ENCODE assay signal across 18 mouse cellular contexts in the genomic region with DNA sequence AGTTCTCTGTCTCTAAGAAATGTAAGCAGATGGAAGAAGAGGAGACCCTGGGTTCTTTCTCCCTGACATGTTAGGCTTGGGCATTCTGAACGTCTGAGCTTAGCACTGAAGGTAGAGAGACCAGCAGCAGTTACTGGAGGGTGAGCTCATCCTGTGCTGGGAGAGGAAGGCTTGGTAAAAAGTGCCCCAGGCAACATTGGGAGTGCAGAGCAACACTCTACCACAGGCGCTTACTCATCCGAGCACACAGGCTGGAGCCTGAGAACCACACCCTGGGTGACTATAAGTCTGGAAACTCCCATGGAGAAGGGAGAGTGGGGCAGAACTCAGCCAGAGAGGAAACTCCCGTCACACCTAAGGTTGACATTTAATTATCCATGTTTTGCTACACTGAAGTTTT. TPM values are rescaled to one million over a fixed set of nuclear protein-coding genes. Genes with fewer than 3 reads are reported as not detected.
DNase-seq lines count a peak whose midpoint lies in the region; ATAC-seq and TF ChIP-seq lines count a peak whose summit lies in the region.
"Had no signal": no experiment of that assay in that cellular context is flagged by ENCODE, and none has a peak within 500 bp of the region (broad histone marks: within the 10 kb centered on the region; RNA-seq: fewer than 3 reads in every experiment).

No protein-coding gene starts in this region.

- H3K9me3 ChIP-seq in limb, embryonic 15.5 days, result no peaks in the 10 kb centered on the region
- H3K9me3 ChIP-seq in limb, embryonic 10.5 days (replicated peaks), result no peaks in the 10 kb centered on the region
- no peaks in the 10 kb centered on the region for H3K9me3 ChIP-seq in forebrain, postnatal 0 days (ENCODE audit: low read length)
- H3K9me3 ChIP-seq: embryonic facial prominence, embryonic 12.5 days; G1E; heart, embryonic 13.5 days had no signal

- no peak for TF ChIP-seq CTCF in forebrain, postnatal 0 days (IDR thresholded peaks at IDR 0.05; ENCODE audit: low read depth)

- no peaks in the 10 kb centered on the region for H3K4me1 ChIP-seq in limb, embryonic 15.5 days
- H3K4me1 ChIP-seq in limb, embryonic 10.5 days, result no peaks in the 10 kb centered on the region
- no peaks in the 10 kb centered on the region for H3K4me1 ChIP-seq in forebrain, postnatal 0 days (ENCODE audit: insufficient read depth)
- H3K4me1 ChIP-seq: embryonic facial prominence, embryonic 12.5 days; heart, embryonic 13.5 days had no signal

- H3K9ac ChIP-seq in limb, embryonic 15.5 days, result no peak overlapping the region
- H3K9ac ChIP-seq in forebrain, postnatal 0 days, result no peak overlapping the region
- H3K9ac ChIP-seq: embryonic facial prominence, embryonic 12.5 days; heart, embryonic 13.5 days had no signal

- DNase-seq in limb, embryonic 10.5 days (ENCODE audit: low spot score), result no peak
- DNase-seq in ES-CJ7 (ENCODE audit: low read depth, low spot score) (peak; percentile 23), NIH3T3 (ENCODE audit: low read depth) (peak; percentile 93)
- DNase-seq in heart, postnatal 14 days, result no peak
- no peak for DNase-seq in forebrain, postnatal 0 days
- DNase-seq: adrenal gland, adult 8-10 months; cerebellum, adult 9-11 months; heart, postnatal 4 days; lung, adult 2 months; lung, postnatal 4 days; retina, postnatal 1 day had no signal

- intact Hi-C loops in heart, postnatal 14 days (cut with DNase I), result no loop called here

- 0 out of 2 replicates have a peak, but pooled peaks have one; percentile 69 for ATAC-seq in limb, embryonic 15.5 days (ENCODE audit: insufficient number of reproducible peaks, low FRiP score, low TSS enrichment, low read depth)
- no peak for ATAC-seq in forebrain, postnatal 0 days
- ATAC-seq: hindbrain, embryonic 16.5 days; intestine, postnatal 0 days had no signal

- H3K79me2 ChIP-seq in myocyte (ENCODE audit: control insufficient read depth, insufficient read depth), result no peaks in the 10 kb centered on the region

- H3K27ac ChIP-seq in limb, embryonic 15.5 days, result no peak overlapping the region
- no peak overlapping the region for H3K27ac ChIP-seq in limb, embryonic 10.5 days
- no peak overlapping the region for H3K27ac ChIP-seq in forebrain, postnatal 0 days (ENCODE audit: low read depth, low read length)
- H3K27ac ChIP-seq: embryonic facial prominence, embryonic 12.5 days; heart, embryonic 13.5 days had no signal

- H3K4me3 ChIP-seq in limb, embryonic 15.5 days, result no peak overlapping the region
- no peak overlapping the region for H3K4me3 ChIP-seq in limb, embryonic 10.5 days
- no peak overlapping the region for H3K4me3 ChIP-seq in myocyte
- no peak overlapping the region for H3K4me3 ChIP-seq in forebrain, postnatal 0 days (ENCODE audit: low read depth, low read length)
- H3K4me3 ChIP-seq: embryonic facial prominence, embryonic 12.5 days; heart, embryonic 13.5 days had no signal

- H3K27me3 ChIP-seq in limb, embryonic 15.5 days, result no peaks in the 10 kb centered on the region
- H3K27me3 ChIP-seq in limb, embryonic 10.5 days (ENCODE audit: low read depth, poor library complexity, severe bottlenecking), result no peaks in the 10 kb centered on the region
- no peaks in the 10 kb centered on the region for H3K27me3 ChIP-seq in myocyte (ENCODE audit: control insufficient read depth, insufficient read depth, insufficient read length)
- no peaks in the 10 kb centered on the region for H3K27me3 ChIP-seq in forebrain, postnatal 0 days (ENCODE audit: insufficient read depth, low read length)
- H3K27me3 ChIP-seq: embryonic facial prominence, embryonic 12.5 days; heart, embryonic 13.5 days had no signal

- H3ac ChIP-seq in myocyte (ENCODE audit: control insufficient read depth, insufficient read length), result no peak overlapping the region

- no peak for TF ChIP-seq POLR2A in myocyte (IDR thresholded peaks at IDR 0.05; ENCODE audit: insufficient read length, low read depth)

- WGBS in limb, embryonic 15.5 days, result 57% methylated on average over 4 of the region's 4 CpGs
- 72% methylated on average over 4 of the region's 4 CpGs for WGBS in limb, embryonic 10.5 days
- whole genome bisulfite sequencing in forebrain, postnatal 0 days, result 83% methylated on average over 4 of the region's 4 CpGs

- peaks cover 56% of the 10 kb centered on the region for H3K36me3 ChIP-seq in limb, embryonic 15.5 days
- H3K36me3 ChIP-seq in limb, embryonic 10.5 days, result peaks cover 80% of the 10 kb centered on the region
- H3K36me3 ChIP-seq in myocyte (ENCODE audit: control insufficient read depth, insufficient read depth), result peaks cover 9% of the 10 kb centered on the region
- H3K36me3 ChIP-seq in forebrain, postnatal 0 days (ENCODE audit: insufficient read depth), result peaks cover 41% of the 10 kb centered on the region
- H3K36me3 ChIP-seq: G1E had no signal

- no peak overlapping the region for H3K4me2 ChIP-seq in limb, embryonic 15.5 days
- peak overlapping the region; percentile 35 for H3K4me2 ChIP-seq in myocyte (ENCODE audit: low read depth)
- no peak overlapping the region for H3K4me2 ChIP-seq in forebrain, postnatal 0 days (ENCODE audit: low read depth)
- H3K4me2 ChIP-seq: embryonic facial prominence, embryonic 12.5 days; heart, embryonic 13.5 days had no signal

TF ChIP-seq in myocyte, 11 proteins besides CTCF, POLR2A, EP300 and RAD21:
- TF ChIP-seq MAX (IDR thresholded peaks at IDR 0.05; ENCODE audit: low read depth) (no peak), TCF3 (IDR thresholded peaks at IDR 0.05; ENCODE audit: insufficient read length, low read depth) (no peak), TCF12 (IDR thresholded peaks at IDR 0.05; ENCODE audit: insufficient read depth, poor library complexity, severe bottlenecking) (no peak), CEBPB (IDR thresholded peaks at IDR 0.05; ENCODE audit: insufficient read depth, poor library complexity, severe bottlenecking) (no peak)

RNA-seq across cellular contexts. Expression of a gene that starts 30.3 kb away (rescaled TPM):
- polyA plus RNA-seq in limb, embryonic 15.5 days (2015; fragmentation: Nextera tagmentation; extraction: Ambion mirVana), result 8.1 and 9.4 TPM in 2 replicates
- polyA plus RNA-seq in limb, embryonic 10.5 days (2016; fragmentation: Nextera tagmentation; extraction: Ambion mirVana), result 8.1 and 8.7 TPM in 2 replicates
- 2.4 TPM for polyA plus RNA-seq in myocyte (2012; fragmentation: generic; extraction: Trizol)
- 10 to 100 TPM; 10.7 to 12.6 TPM for total RNA-seq in heart, postnatal 14 days (2021)
- total RNA-seq in forebrain, postnatal 0 days (2014; rRNA removed), result 9.4 and 10.2 TPM in 2 replicates
- polyA plus RNA-seq in forebrain, postnatal 0 days (2015; fragmentation: Nextera tagmentation; extraction: Ambion mirVana), result 3.2 and 5.6 TPM in 2 replicates
- total RNA-seq: G1E had no signal
- polyA plus RNA-seq: G1E had no signal

Comparison
In these comparisons a context has a peak if more than half of its experiments do, and no peak if none do; other contexts are left out.
1. DNase-seq: peak in ES-CJ7 (single experiment) and NIH3T3 (single experiment); none in limb, embryonic 10.5 days (single experiment), heart, postnatal 14 days (0 of 2) and forebrain, postnatal 0 days (single experiment).